Comparison of ENCODE assay signal across 18 mouse cellular contexts in the genomic region with DNA sequence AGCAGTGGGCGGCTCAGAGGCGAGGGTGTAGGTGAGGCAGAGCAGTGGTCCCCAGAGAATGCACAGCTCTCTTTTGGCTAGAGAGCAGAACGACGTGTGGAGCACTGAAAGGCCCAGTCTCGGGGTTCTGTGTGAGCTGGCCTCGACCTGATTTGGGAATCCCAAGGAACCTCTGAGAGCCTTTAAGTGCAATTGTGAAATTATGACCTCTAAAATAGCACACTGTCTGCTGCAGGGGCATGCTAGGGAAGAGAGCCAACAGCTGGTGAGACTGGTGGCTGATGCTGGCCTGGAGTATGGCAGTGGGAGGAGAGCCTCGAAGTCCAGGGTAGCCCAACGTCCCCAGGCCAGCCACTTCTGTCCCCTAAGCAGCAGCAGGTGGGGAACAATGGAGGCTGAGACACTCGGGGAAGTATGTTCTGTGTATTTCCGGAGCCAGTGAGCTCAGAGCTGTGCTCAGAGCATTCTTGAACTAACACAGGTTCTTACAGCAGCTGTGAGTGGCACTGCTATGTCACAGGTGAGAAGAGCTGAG. TPM values are rescaled to one million over a fixed set of nuclear protein-coding genes. Genes with fewer than 3 reads are reported as not detected.
A peak's percentile ranks its signal among the peaks of the same experiment; 100 is the strongest.
DNase-seq lines count a peak whose midpoint lies in the region; ATAC-seq and TF ChIP-seq lines count a peak whose summit lies in the region.
"Had no signal": no experiment of that assay in that cellular context is flagged by ENCODE, and none has a peak within 500 bp of the region (broad histone marks: within the 10 kb centered on the region; RNA-seq: fewer than 3 reads in every experiment).

No protein-coding gene starts in this region.

- H3K4me3 ChIP-seq in embryonic facial prominence, embryonic 15.5 days (replicated peaks): no peak overlapping the region
- no peak overlapping the region for H3K4me3 ChIP-seq in embryonic facial prominence, embryonic 10.5 days
- H3K4me3 ChIP-seq in hindbrain, embryonic 13.5 days: no peak overlapping the region
- no peak overlapping the region for H3K4me3 ChIP-seq in hindbrain, embryonic 14.5 days (replicated peaks; ENCODE audit: low read length)
- no peak overlapping the region for H3K4me3 ChIP-seq in myocyte
- H3K4me3 ChIP-seq: forebrain, embryonic 15.5 days; layer of hippocampus, adult 2 months; left cerebral cortex, adult 2 months; limb, embryonic 12.5 days; midbrain, embryonic 13.5 days had no signal

- H3K79me2 ChIP-seq in myocyte (ENCODE audit: control insufficient read depth, insufficient read depth): no peaks in the 10 kb centered on the region

- no peak overlapping the region for H3K4me2 ChIP-seq in embryonic facial prominence, embryonic 15.5 days (replicated peaks)
- H3K4me2 ChIP-seq in hindbrain, embryonic 13.5 days: no peak overlapping the region
- no peak overlapping the region for H3K4me2 ChIP-seq in hindbrain, embryonic 14.5 days (replicated peaks)
- no peak overlapping the region for H3K4me2 ChIP-seq in myocyte (ENCODE audit: low read depth)
- H3K4me2 ChIP-seq: forebrain, embryonic 15.5 days; limb, embryonic 12.5 days; midbrain, embryonic 13.5 days had no signal

- no peaks in the 10 kb centered on the region for H3K36me3 ChIP-seq in embryonic facial prominence, embryonic 15.5 days
- no peaks in the 10 kb centered on the region for H3K36me3 ChIP-seq in embryonic facial prominence, embryonic 10.5 days (replicated peaks)
- no peaks in the 10 kb centered on the region for H3K36me3 ChIP-seq in hindbrain, embryonic 13.5 days
- no peaks in the 10 kb centered on the region for H3K36me3 ChIP-seq in hindbrain, embryonic 14.5 days (replicated peaks; ENCODE audit: control insufficient read depth, insufficient read depth)
- no peaks in the 10 kb centered on the region for H3K36me3 ChIP-seq in myocyte (ENCODE audit: control insufficient read depth, insufficient read depth)
- H3K36me3 ChIP-seq: forebrain, embryonic 15.5 days; limb, embryonic 12.5 days; midbrain, embryonic 13.5 days had no signal

- no peak for DNase-seq in embryonic facial prominence, embryonic 10.5 days (ENCODE audit: low spot score)
- DNase-seq in hindbrain, embryonic 14.5 days (ENCODE audit: low spot score): no peak
- DNase-seq in NIH3T3 (ENCODE audit: low read depth): peak; percentile 49
- no peak for DNase-seq in right cerebral cortex, postnatal 36 days (ENCODE audit: low spot score in 2 of 2)
- no peak for DNase-seq in embryo, embryonic 9.5 days (ENCODE audit: extremely low spot score)
- DNase-seq: cerebellum, adult 8-10 months; liver, postnatal 0 days; right cerebral cortex, postnatal 14 days; thymus, postnatal 25 days had no signal

- WGBS in embryonic facial prominence, embryonic 15.5 days: 61% methylated on average over 10 of the region's 10 CpGs
- WGBS in embryonic facial prominence, embryonic 10.5 days: 77% methylated on average over 10 of the region's 10 CpGs
- 73% methylated on average over 10 of the region's 10 CpGs for WGBS in hindbrain, embryonic 13.5 days
- 70% methylated on average over 10 of the region's 10 CpGs for whole genome bisulfite sequencing in hindbrain, embryonic 14.5 days

- TF ChIP-seq POLR2A in myocyte (IDR thresholded peaks at IDR 0.05; ENCODE audit: insufficient read length, low read depth): no peak

- H3ac ChIP-seq in myocyte (ENCODE audit: control insufficient read depth, insufficient read length): no peak overlapping the region

- H3K9ac ChIP-seq in embryonic facial prominence, embryonic 15.5 days: no peak overlapping the region
- H3K9ac ChIP-seq in hindbrain, embryonic 13.5 days: 0 out of 2 replicates have a peak overlapping the region, but pooled peaks have one; percentile 3
- no peak overlapping the region for H3K9ac ChIP-seq in hindbrain, embryonic 14.5 days
- H3K9ac ChIP-seq: forebrain, embryonic 15.5 days; limb, embryonic 12.5 days; liver, postnatal 0 days; midbrain, embryonic 13.5 days had no signal

- 0 out of 2 replicates have a peak overlapping the region, but pooled peaks have one; percentile 28 for H3K27ac ChIP-seq in embryonic facial prominence, embryonic 15.5 days (replicated peaks)
- no peak overlapping the region for H3K27ac ChIP-seq in embryonic facial prominence, embryonic 10.5 days (replicated peaks)
- H3K27ac ChIP-seq in hindbrain, embryonic 13.5 days: no peak overlapping the region
- H3K27ac ChIP-seq in hindbrain, embryonic 14.5 days: no peak overlapping the region
- H3K27ac ChIP-seq: forebrain, embryonic 15.5 days; hindbrain, postnatal 0 days; layer of hippocampus, adult 2 months; left cerebral cortex, adult 2 months; limb, embryonic 12.5 days; midbrain, embryonic 13.5 days had no signal

- peaks cover 43% of the 10 kb centered on the region for H3K4me1 ChIP-seq in embryonic facial prominence, embryonic 15.5 days
- H3K4me1 ChIP-seq in embryonic facial prominence, embryonic 10.5 days: peaks cover 26% of the 10 kb centered on the region
- peaks cover 5% of the 10 kb centered on the region for H3K4me1 ChIP-seq in hindbrain, embryonic 13.5 days (replicated peaks)
- H3K4me1 ChIP-seq in hindbrain, embryonic 14.5 days (replicated peaks; ENCODE audit: control insufficient read depth, insufficient read depth, low read length): no peaks in the 10 kb centered on the region

- H3K9me3 ChIP-seq in embryonic facial prominence, embryonic 15.5 days (replicated peaks): no peaks in the 10 kb centered on the region
- no peaks in the 10 kb centered on the region for H3K9me3 ChIP-seq in embryonic facial prominence, embryonic 10.5 days
- no peaks in the 10 kb centered on the region for H3K9me3 ChIP-seq in hindbrain, embryonic 13.5 days
- H3K9me3 ChIP-seq in hindbrain, embryonic 14.5 days (ENCODE audit: control insufficient read depth, low read length): no peaks in the 10 kb centered on the region
- H3K9me3 ChIP-seq: forebrain, embryonic 15.5 days; limb, embryonic 12.5 days; midbrain, embryonic 13.5 days had no signal

- peaks cover 27% of the 10 kb centered on the region for H3K27me3 ChIP-seq in embryonic facial prominence, embryonic 15.5 days
- peaks cover 39% of the 10 kb centered on the region for H3K27me3 ChIP-seq in embryonic facial prominence, embryonic 10.5 days (replicated peaks; ENCODE audit: low read depth, poor library complexity, severe bottlenecking)
- H3K27me3 ChIP-seq in hindbrain, embryonic 13.5 days: peaks cover 18% of the 10 kb centered on the region; the same call in 1 of the 2 replicates
- no peaks in the 10 kb centered on the region; the same call in 1 of the 2 replicates for H3K27me3 ChIP-seq in hindbrain, embryonic 14.5 days (ENCODE audit: control insufficient read depth, insufficient read depth, low read length)
- peaks cover 76% of the 10 kb centered on the region for H3K27me3 ChIP-seq in myocyte (ENCODE audit: control insufficient read depth, insufficient read depth, insufficient read length)
- H3K27me3 ChIP-seq: forebrain, embryonic 15.5 days had no signal

- no peak for ATAC-seq in embryonic facial prominence, embryonic 15.5 days (ENCODE audit: insufficient number of reproducible peaks, low FRiP score, low TSS enrichment, low read depth)
- ATAC-seq in hindbrain, embryonic 13.5 days (ENCODE audit: low FRiP score): no peak
- ATAC-seq in hindbrain, embryonic 14.5 days (ENCODE audit: low FRiP score): no peak
- ATAC-seq: forebrain, embryonic 15.5 days; liver, postnatal 0 days; midbrain, embryonic 13.5 days had no signal

TF ChIP-seq in myocyte, 11 proteins besides CTCF, POLR2A, EP300 and RAD21:
- peak in 2 of 3 experiments; percentile 6 to 13 for TF ChIP-seq MYOG (IDR thresholded peaks at IDR 0.05; ENCODE audit: control insufficient read depth in 1 of 3, insufficient read depth in 1 of 3, insufficient read length in 2 of 3, low read depth in 2 of 3)
- no peak for TF ChIP-seq POLR2AphosphoS2 (IDR thresholded peaks at IDR 0.05; ENCODE audit: insufficient read length, low read depth)

RNA-seq across cellular contexts. Expression of gene Tnxb, which starts 13.4 kb away (rescaled TPM):
- polyA plus RNA-seq in embryonic facial prominence, embryonic 15.5 days (2015; fragmentation: Nextera tagmentation; extraction: Ambion mirVana): 0.48 and 0.87 TPM in 2 replicates
- polyA plus RNA-seq in embryonic facial prominence, embryonic 10.5 days (2016; fragmentation: Nextera tagmentation; extraction: Ambion mirVana): 0.03 TPM in 1 of 2 replicates, not detected in the other
- polyA plus RNA-seq in hindbrain, embryonic 13.5 days (2015; fragmentation: Nextera tagmentation; extraction: Ambion mirVana): 0.09 TPM in 2 replicates
- 0.24 and 0.43 TPM in 2 replicates for polyA plus RNA-seq in hindbrain, embryonic 14.5 days (2014; fragmentation: Nextera tagmentation; extraction: Ambion mirVana)
- polyA plus RNA-seq in myocyte (2012; fragmentation: generic; extraction: Trizol): under 0.01 TPM
- polyA plus RNA-seq: limb, embryonic 12.5 days had no signal

RNA-seq across cellular contexts. Expression of gene Atf6b, which starts 36.8 kb away (rescaled TPM):
- 88.8 and 94.7 TPM in 2 replicates for polyA plus RNA-seq in embryonic facial prominence, embryonic 15.5 days (2015; fragmentation: Nextera tagmentation; extraction: Ambion mirVana)
- 103 and 104 TPM in 2 replicates for polyA plus RNA-seq in embryonic facial prominence, embryonic 10.5 days (2016; fragmentation: Nextera tagmentation; extraction: Ambion mirVana)
- polyA plus RNA-seq in hindbrain, embryonic 13.5 days (2015; fragmentation: Nextera tagmentation; extraction: Ambion mirVana): 117 and 122 TPM in 2 replicates
- 84.7 and 87.6 TPM in 2 replicates for polyA plus RNA-seq in hindbrain, embryonic 14.5 days (2014; fragmentation: Nextera tagmentation; extraction: Ambion mirVana)
- 42.5 TPM for polyA plus RNA-seq in myocyte (2012; fragmentation: generic; extraction: Trizol)

RNA-seq across cellular contexts. Expression of gene Fkbpl, which starts 39.2 kb away (rescaled TPM):
- polyA plus RNA-seq in embryonic facial prominence, embryonic 15.5 days (2015; fragmentation: Nextera tagmentation; extraction: Ambion mirVana): 16.2 and 16.8 TPM in 2 replicates
- 16.6 and 17.3 TPM in 2 replicates for polyA plus RNA-seq in embryonic facial prominence, embryonic 10.5 days (2016; fragmentation: Nextera tagmentation; extraction: Ambion mirVana)
- 16.9 and 17.6 TPM in 2 replicates for polyA plus RNA-seq in hindbrain, embryonic 13.5 days (2015; fragmentation: Nextera tagmentation; extraction: Ambion mirVana)
- polyA plus RNA-seq in hindbrain, embryonic 14.5 days (2014; fragmentation: Nextera tagmentation; extraction: Ambion mirVana): 11.7 and 12.9 TPM in 2 replicates
- polyA plus RNA-seq in myocyte (2012; fragmentation: generic; extraction: Trizol): 13.5 TPM

RNA-seq across cellular contexts. Expression of gene Prrt1, which starts 54.4 kb away (rescaled TPM):
- 1.3 and 1.5 TPM in 2 replicates for polyA plus RNA-seq in embryonic facial prominence, embryonic 15.5 days (2015; fragmentation: Nextera tagmentation; extraction: Ambion mirVana)
- 0.12 and 0.18 TPM in 2 replicates for polyA plus RNA-seq in embryonic facial prominence, embryonic 10.5 days (2016; fragmentation: Nextera tagmentation; extraction: Ambion mirVana)
- polyA plus RNA-seq in hindbrain, embryonic 13.5 days (2015; fragmentation: Nextera tagmentation; extraction: Ambion mirVana): 5.5 and 5.6 TPM in 2 replicates
- polyA plus RNA-seq in hindbrain, embryonic 14.5 days (2014; fragmentation: Nextera tagmentation; extraction: Ambion mirVana): 7.3 and 8.6 TPM in 2 replicates
- not detected for polyA plus RNA-seq in myocyte (2012; fragmentation: generic; extraction: Trizol)

RNA-seq across cellular contexts. Expression of gene Ppt2, which starts 55.4 kb away (rescaled TPM):
- polyA plus RNA-seq in embryonic facial prominence, embryonic 15.5 days (2015; fragmentation: Nextera tagmentation; extraction: Ambion mirVana): 27.5 and 28.3 TPM in 2 replicates
- polyA plus RNA-seq in embryonic facial prominence, embryonic 10.5 days (2016; fragmentation: Nextera tagmentation; extraction: Ambion mirVana): 18.6 and 19.5 TPM in 2 replicates
- polyA plus RNA-seq in hindbrain, embryonic 13.5 days (2015; fragmentation: Nextera tagmentation; extraction: Ambion mirVana): 21.7 and 22.7 TPM in 2 replicates
- polyA plus RNA-seq in hindbrain, embryonic 14.5 days (2014; fragmentation: Nextera tagmentation; extraction: Ambion mirVana): 22.2 and 25.4 TPM in 2 replicates
- polyA plus RNA-seq in myocyte (2012; fragmentation: generic; extraction: Trizol): 21.9 TPM
